Mouse (Mus musculus) G1E (cell line): ENCODE measurements at regions not wholly inside any gene's neighbourhood (a gene's known extent, or its start where the extent isn't known, plus 50 kb on each side); places are given as distances from the start of the nearest gene placed in this dataset.

Experiments used
- CTCF ChIP-seq: IDR thresholded peaks from 2 replicates; pipeline ENCODE4 v1.5.1; 2012; ENCODE audit warnings: low read depth, low read length, inconsistent platforms, mixed read lengths
- TAL1 ChIP-seq: conservative IDR thresholded peaks from 2 replicates; pipeline ENCODE4 v1.6.1; 2012; ENCODE audit warnings: low read depth, low read length, inconsistent platforms, mixed read lengths

DNA sequence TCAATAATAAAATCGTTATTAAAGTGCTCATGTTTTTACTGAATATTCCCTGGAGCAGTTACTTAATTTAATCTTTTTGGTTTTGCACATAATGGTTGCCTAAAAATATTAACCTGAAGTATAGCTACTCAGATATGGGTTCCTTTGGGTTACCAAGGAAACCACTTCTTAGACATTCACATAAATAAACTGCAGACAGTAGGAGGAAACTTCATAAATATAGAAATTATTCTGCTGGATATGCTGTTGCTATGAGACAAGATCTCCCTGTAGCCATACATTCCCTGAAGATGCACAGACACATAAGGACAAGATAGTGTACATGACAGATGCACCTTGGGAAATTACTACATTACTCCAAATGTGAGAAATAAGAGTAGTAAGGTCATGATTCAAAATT lies 635.3 kb downstream of the Basp1 start:
- TF ChIP-seq CTCF (no peak), TAL1 (no peak)
